Mouse (Mus musculus) kidney, adult 2 months (tissue): ENCODE measurements around the gene H2-Q2. TPM values are rescaled to one million over a fixed set of nuclear protein-coding genes. Genes with fewer than 3 reads are reported as not detected.
"Not testable (repeated sequence)": the region's sequence is repeated elsewhere in the genome, so short reads cannot be mapped to it uniquely, and the experiment has no call there.

Source experiments
- DNase-seq: peaks from one replicate; pipeline ENCODE4 v3.0.0; 2021
- H3K27ac ChIP-seq: fragments of 200-500 bp; 2 replicates; pipeline ENCODE4 v1.5.1; 2012; ENCODE audit warnings: low read depth, low read length, control low read depth, inconsistent platforms; ENCODE audit not compliant: insufficient read depth
- H3K27me3 ChIP-seq: fragments of 200-500 bp; replicated peaks from 2 replicates; pipeline ENCODE4 v1.6.1; 2012; ENCODE audit warnings: mild to moderate bottlenecking, moderate library complexity, low read length, inconsistent platforms; ENCODE audit not compliant: control insufficient read depth, insufficient read depth
- H3K36me3 ChIP-seq: fragments of 200-500 bp; 2 replicates; pipeline ENCODE4 v1.6.1; 2012; ENCODE audit warnings: mild to moderate bottlenecking, moderate library complexity, low read length, inconsistent platforms; ENCODE audit not compliant: control insufficient read depth, insufficient read depth
- H3K4me1 ChIP-seq: fragments of 200-500 bp; 2 replicates; pipeline ENCODE4 v1.6.1; 2011; ENCODE audit warnings: low read length; ENCODE audit not compliant: control insufficient read depth, insufficient read depth
- H3K4me3 ChIP-seq: fragments of 200-500 bp; 2 replicates; pipeline ENCODE4 v1.5.1; 2011; ENCODE audit warnings: mild to moderate bottlenecking, low read depth, low read length, control low read depth; ENCODE audit not compliant: insufficient read depth
- CTCF ChIP-seq: fragments of 200-500 bp; conservative IDR thresholded peaks from 2 replicates; pipeline ENCODE4 v1.5.1; 2011; ENCODE audit warnings: low read depth, mild to moderate bottlenecking, control low read depth, low read length, moderate library complexity, mixed read lengths; ENCODE audit not compliant: insufficient read depth, insufficient read length
- POLR2A ChIP-seq: fragments of 200-500 bp; IDR thresholded peaks from one replicate; pipeline ENCODE4 v1.6.1; 2011; ENCODE audit warnings: low read depth, low read length, control low read depth
- WGBS: fragments of 180-500 bp; shearing (Covaris S2); methylation state at CpG from one replicate; pipeline ENCODE4 v1.1.7; 2018; 5-methylcytosine and 5-hydroxymethylcytosine counted together
- polyA plus RNA-seq: library from polyadenylated mRNA; depleted of rRNA; stranded (reverse); fragments of >200 nt; gene quantifications from 2 replicates; pipeline ENCODE4 v1.2.3, GENCODE M21; 2012

The H2-Q2 gene
- polyA plus RNA-seq, 1 experiment, result 2.1 TPM

DNA sequence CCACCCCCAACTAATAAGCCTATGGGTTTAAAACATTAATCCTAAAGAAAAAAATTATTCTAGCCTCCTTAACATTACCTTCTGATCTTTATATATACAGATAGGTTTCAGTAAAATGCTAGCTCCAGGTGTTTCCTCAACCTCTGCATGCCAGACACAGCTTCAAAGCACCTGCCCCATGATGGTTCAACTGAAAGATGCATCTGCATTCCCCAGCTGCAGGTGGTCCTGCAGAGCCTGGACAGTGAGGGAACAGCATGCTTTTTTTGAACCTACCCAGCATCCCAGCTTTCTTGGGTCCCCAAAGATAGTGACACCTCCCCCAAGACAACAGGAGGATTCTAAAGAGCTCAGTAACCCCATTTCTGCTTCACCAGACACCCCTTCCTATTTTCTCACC lies 23.4 kb upstream of the H2-Q2 start:
- no peaks in the 10 kb centered on the region for H3K36me3 ChIP-seq
- no peaks in the 10 kb centered on the region for H3K4me1 ChIP-seq
- H3K27ac ChIP-seq, result no peak overlapping the region
- no peak for DNase-seq
- no peaks in the 10 kb centered on the region; the same call in 1 of the 2 replicates for H3K27me3 ChIP-seq
- TF ChIP-seq POLR2A (no peak), CTCF (no peak)
- H3K4me3 ChIP-seq, result no peak overlapping the region

DNA sequence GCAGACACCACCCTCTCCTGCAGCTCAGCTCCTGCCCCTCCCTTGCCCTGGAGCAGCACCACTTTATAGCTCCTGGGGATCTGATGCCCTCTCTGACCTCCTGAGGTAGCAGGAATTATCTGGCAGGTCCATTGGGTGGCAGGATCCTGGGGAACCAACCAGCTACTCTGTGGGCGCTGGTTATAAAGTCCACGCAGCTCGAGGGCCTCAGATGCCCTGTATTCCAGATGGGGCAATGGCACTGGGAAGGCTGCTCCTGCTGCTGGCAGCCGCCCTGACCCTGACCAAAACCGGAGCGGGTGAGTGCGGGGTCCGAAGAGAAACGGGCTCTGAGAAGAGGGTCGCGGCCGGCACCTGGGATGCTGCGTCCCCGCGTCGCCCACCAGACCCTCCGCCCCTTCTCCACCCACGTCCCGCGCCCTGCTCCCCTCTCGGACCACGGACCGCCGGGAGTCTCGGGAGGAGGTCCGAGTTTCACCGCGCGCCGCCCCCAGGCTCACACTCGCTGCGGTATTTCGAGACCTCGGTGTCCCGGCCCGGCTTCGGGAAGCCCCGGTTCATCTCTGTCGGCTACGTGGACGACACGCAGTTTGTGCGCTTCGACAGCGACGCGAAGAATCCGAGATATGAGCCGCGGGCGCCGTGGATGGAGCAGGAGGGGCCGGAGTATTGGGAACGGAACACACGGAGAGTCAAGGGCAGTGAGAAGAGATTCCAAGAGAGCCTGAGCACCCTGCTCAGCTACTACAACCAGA lies 21.5 kb upstream of the H2-Q2 start, which contains the start of gene H2-Q1:
TSS of gene H2-Q1 (plus strand) at position 79 of the 755 bp plus-strand sequence.
- Histone ChIP-seq H3K4me3 (peak within 1 kb of the TSS; percentile 5; the same call in 1 of the 2 replicates), H3K4me1 (no peaks in the 10 kb centered on the region), H3K27ac (no peak within 1 kb of the TSS), H3K36me3 (no peaks in the 10 kb centered on the region), H3K27me3 (no peaks in the 10 kb centered on the region; the same call in 1 of the 2 replicates)
- no peak for DNase-seq
- 2% methylated on average over 55 of the region's 55 CpGs for WGBS
- no peak for TF ChIP-seq CTCF
- no peak for TF ChIP-seq POLR2A

DNA sequence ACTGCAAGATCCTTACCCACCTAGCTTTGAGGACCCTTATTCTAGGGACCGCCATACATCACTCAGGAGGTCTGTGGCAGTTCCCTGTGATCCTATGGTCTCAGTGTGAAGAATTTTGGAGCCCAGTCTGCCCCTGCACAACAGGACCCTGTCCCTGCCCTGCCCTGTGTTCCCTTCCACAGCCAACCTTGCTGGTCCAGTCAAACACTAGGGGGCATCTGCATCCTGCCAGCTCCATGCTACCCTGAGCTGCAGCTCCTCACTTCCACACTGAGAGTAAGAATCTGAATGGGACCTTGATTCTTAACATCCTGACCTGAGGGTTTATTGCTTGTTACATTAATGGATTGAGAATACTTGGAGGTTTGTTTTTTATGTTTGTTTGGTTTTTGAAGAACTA lies 16.9 kb upstream of the H2-Q2 start:
- H3K27me3 ChIP-seq, H3K4me3 ChIP-seq, H3K36me3 ChIP-seq, H3K4me1 ChIP-seq, DNase-seq, H3K27ac ChIP-seq: not testable (repeated sequence)
- peak; percentile 50 for TF ChIP-seq CTCF
- WGBS, result 87% methylated on average over 1 of the region's 1 CpGs

DNA sequence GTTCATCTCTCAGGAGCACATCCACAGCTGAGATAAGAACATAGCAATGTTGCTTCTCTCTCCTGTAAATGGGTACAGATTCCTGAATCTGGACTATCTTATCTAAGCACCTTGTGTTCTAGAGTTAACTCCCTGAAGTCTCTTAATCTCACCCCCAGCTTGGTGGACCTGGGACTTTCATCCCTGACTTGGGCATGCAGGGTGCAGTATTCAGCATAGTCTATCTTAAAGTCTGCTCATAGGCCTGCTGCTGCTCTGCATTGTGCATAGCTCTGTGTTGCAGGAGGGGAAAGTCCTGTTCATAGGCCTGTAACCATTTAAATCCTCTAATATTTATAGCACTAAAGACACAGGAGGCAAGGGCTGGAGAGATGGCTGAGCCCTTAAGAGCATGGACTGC lies 16.0 kb upstream of the H2-Q2 start:
- not testable (repeated sequence) for H3K27ac ChIP-seq, H3K36me3 ChIP-seq, H3K4me3 ChIP-seq, DNase-seq, H3K27me3 ChIP-seq, H3K4me1 ChIP-seq

DNA sequence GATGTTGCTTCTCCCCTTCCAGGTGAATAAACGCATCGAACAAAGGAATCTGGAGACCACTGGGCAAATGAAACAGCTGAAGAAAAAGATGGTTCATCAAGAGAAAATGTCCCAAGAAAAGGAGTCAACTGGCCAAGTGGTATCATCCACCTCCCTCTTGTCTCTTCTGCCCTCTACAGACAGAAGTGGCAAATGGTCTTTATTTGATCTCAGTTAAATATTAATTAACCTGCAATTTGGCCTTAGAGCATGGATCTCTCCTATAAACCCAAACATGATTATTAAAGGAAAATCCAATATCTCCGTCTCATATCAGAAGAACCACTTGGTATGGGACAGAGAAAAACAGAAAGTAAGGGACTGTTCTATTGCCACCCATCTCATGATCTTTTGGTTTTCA lies 12.3 kb upstream of the H2-Q2 start:
- H3K27ac ChIP-seq, H3K27me3 ChIP-seq, H3K4me1 ChIP-seq, H3K36me3 ChIP-seq, H3K4me3 ChIP-seq, DNase-seq: not testable (repeated sequence)
- 52% methylated on average over 3 of the region's 3 CpGs for WGBS

DNA sequence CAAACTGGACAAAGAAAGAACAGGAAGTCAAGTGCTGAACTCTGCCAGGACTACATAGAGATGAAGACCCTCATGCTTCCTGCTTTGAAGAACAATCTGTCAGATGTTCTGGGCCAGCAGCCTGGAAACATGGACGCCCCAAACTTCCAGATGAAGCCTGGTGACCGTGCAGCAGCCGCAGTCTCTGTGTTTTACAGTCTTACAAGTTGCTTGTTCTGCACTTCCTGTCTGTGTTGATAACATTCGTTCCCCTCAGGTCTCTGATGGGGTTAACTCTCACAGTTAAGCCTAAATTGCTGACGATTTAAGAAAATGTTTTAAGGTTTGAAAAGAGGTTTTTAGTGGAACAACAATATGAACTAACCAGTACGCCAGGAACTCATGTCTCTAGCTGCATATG lies 10.5 kb upstream of the H2-Q2 start:
- H3K36me3 ChIP-seq, H3K27ac ChIP-seq, H3K4me1 ChIP-seq, H3K27me3 ChIP-seq, H3K4me3 ChIP-seq: not testable (repeated sequence)
- 59% methylated on average over 6 of the region's 6 CpGs for WGBS
- peak; percentile 16 for DNase-seq

DNA sequence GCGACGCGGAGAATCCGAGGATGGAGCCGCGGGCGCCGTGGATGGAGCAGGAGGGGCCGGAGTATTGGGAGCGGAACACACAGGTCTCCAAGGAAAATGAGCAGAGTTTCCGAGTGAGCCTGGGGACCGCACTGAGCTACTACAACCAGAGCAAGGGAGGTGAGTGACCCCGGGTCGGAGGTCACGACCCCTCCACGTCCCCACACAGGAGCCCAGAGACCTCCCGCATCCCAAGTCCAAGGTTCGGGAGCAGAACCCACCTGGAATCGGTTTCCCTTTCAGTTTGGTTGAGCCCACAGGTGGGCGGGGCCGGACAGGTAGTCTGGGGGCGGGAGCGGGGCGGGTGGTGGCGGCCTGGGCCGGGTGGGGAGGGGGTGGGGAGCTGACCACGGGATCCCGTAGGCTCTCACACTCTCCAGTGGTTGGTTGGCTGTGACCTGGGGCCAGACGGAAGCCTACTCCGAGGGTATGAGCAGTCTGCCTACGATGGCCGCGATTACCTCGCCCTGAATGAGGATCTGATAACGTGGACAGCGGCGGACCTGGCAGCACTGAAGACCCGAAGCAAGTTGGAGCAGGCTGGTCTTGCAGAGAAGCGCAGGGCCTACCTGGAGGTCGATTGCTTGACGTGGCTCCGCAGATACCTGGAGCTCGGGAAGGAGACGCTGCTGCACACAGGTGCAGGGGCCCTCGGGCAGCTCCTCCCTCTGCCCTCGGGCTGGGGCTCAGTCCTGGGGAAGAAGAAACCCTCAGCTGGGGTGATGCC lies 852 bp downstream of the H2-Q2 start:
- peak; percentile 8 for DNase-seq
- TF ChIP-seq POLR2A, result no peak
- no peak for TF ChIP-seq CTCF
- Histone ChIP-seq H3K36me3 (no peaks in the 10 kb centered on the region), H3K4me3 (peak overlapping the region; percentile 63), H3K27me3 (peaks cover 2% of the 10 kb centered on the region), H3K27ac (no peak overlapping the region), H3K4me1 (no peaks in the 10 kb centered on the region)
- 4% methylated on average over 46 of the region's 46 CpGs for WGBS

DNA sequence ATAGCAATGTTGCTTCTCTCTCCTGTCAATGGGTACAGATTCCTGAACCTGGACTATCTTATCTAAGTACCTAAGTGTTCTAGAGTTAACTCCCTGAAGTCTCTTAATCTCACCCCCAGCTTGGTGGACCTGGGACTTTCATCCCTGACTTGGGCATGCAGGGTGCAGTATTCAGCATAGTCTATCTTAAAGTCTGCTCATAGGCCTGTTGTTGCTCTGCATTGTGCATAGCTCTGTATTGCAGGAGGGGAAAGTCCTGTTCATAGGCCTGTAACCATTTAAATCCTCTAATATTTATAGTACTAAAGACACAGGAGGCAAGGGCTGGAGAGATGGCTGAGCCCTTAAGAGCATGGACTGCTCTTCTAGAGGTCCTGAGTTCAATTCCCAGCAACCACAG lies 5.6 kb downstream of the H2-Q2 start:
- H3K27me3 ChIP-seq, H3K27ac ChIP-seq, DNase-seq, H3K36me3 ChIP-seq, H3K4me1 ChIP-seq, H3K4me3 ChIP-seq: not testable (repeated sequence)

DNA sequence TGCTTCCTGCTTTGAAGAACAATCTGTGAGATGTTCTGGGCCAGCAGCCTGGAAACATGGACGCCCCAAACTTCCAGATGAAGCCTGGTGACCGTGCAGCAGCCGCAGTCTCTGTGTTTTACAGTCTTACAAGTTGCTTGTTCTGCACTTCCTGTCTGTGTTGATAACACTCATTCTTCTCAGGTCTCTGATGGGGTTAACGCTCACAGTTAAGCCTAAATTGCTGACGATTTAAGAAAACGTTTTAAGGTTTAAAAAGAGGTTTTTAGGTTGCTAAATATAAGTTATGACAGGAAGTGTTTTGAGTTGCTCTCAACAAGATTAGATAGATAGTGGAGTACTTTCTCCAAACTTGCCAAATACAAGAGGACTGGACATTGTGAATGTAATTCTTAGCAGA lies 11.2 kb downstream of the H2-Q2 start:
- H3K4me1 ChIP-seq, H3K27ac ChIP-seq, H3K27me3 ChIP-seq, DNase-seq, H3K36me3 ChIP-seq, H3K4me3 ChIP-seq: not testable (repeated sequence)
- WGBS, result 45% methylated on average over 6 of the region's 6 CpGs
